Mouse (Mus musculus): ENCODE data around the gene Stx5a. TPM values are rescaled to one million over a fixed set of nuclear protein-coding genes. Genes with fewer than 3 reads are reported as not detected.

The Stx5a gene
- polyA plus RNA-seq, 1 experiment, result 118 TPM

- no peak for DNase-seq (ENCODE audit: low read depth)
Observed at GRCm38 (mm10) chr19:8745382-8745781, 4.2 kb downstream of the Stx5a start.

GRCm38 (mm10) chr19:8747368-8747767 is 6.2 kb downstream of the Stx5a start:
- DNase-seq (ENCODE audit: low read depth), result no peak

GRCm38 (mm10) chr19:8755652-8756051 is 14.4 kb downstream of the Stx5a start:
- DNase-seq (ENCODE audit: low read depth), result no peak

GRCm38 (mm10) chr19:8756635-8757387 is 15.6 kb downstream of the Stx5a start, which contains the start of gene Nxf1:
TSS of gene Nxf1 (plus strand) at chr19:8757073.
- no peak for DNase-seq (ENCODE audit: low read depth)

GRCm38 (mm10) chr19:8757471-8757998 is 16.3 kb downstream of the Stx5a start:
- DNase-seq (ENCODE audit: low read depth), result no peak

- DNase-seq (ENCODE audit: low read depth), result no peak
Observed at GRCm38 (mm10) chr19:8758899-8759298, 17.7 kb downstream of the Stx5a start.

GRCm38 (mm10) chr19:8760757-8761156 is 19.5 kb downstream of the Stx5a start:
- no peak for DNase-seq (ENCODE audit: low read depth)

- DNase-seq (ENCODE audit: low read depth), result no peak
Observed at GRCm38 (mm10) chr19:8763276-8763675, 22.1 kb downstream of the Stx5a start.

- DNase-seq (ENCODE audit: low read depth), result no peak
Observed at GRCm38 (mm10) chr19:8765562-8765961, 24.3 kb downstream of the Stx5a start.

- DNase-seq (ENCODE audit: low read depth), result no peak
Observed at GRCm38 (mm10) chr19:8770567-8771270, 29.5 kb downstream of the Stx5a start, which contains the start of gene Tmem223. TSS of gene Tmem223 (plus strand) at chr19:8770996.

GRCm38 (mm10) chr19:8772996-8773395 is 31.8 kb downstream of the Stx5a start:
- no peak for DNase-seq (ENCODE audit: low read depth)

- DNase-seq (ENCODE audit: low read depth), result no peak
Observed at GRCm38 (mm10) chr19:8773409-8773808, 32.2 kb downstream of the Stx5a start.

- no peak for DNase-seq (ENCODE audit: low read depth)
Observed at GRCm38 (mm10) chr19:8774086-8774835, 33.0 kb downstream of the Stx5a start, which contains the start of gene Tmem179b. TSS of gene Tmem179b (minus strand) at chr19:8774467.

- DNase-seq (ENCODE audit: low read depth), result no peak
Observed at GRCm38 (mm10) chr19:8774951-8775421, 33.8 kb downstream of the Stx5a start.

- peak; percentile 82 for DNase-seq (ENCODE audit: low read depth)
Observed at GRCm38 (mm10) chr19:8786008-8786781, 45.0 kb downstream of the Stx5a start, which contains the start of gene Taf6l. TSS of gene Taf6l (minus strand) at chr19:8786417.

GRCm38 (mm10) chr19:8788521-8788920 is 47.3 kb downstream of the Stx5a start:
- no peak for DNase-seq (ENCODE audit: low read depth)

- no peak for DNase-seq (ENCODE audit: low read depth)
Observed at GRCm38 (mm10) chr19:8789171-8789570, 48.0 kb downstream of the Stx5a start.

GRCm38 (mm10) chr19:8790171-8790570 is 49.0 kb downstream of the Stx5a start:
- DNase-seq (ENCODE audit: low read depth), result no peak

GRCm38 (mm10) chr19:8798264-8798946 is 57.2 kb downstream of the Stx5a start, which contains the start of gene Polr2g:
TSS of gene Polr2g (minus strand) at chr19:8798577.
- DNase-seq (ENCODE audit: low read depth), result peak; percentile 46

- no peak for DNase-seq (ENCODE audit: low read depth)
Observed at GRCm38 (mm10) chr19:8798947-8799315, 57.7 kb downstream of the Stx5a start.

Measured in gonadal fat pad, adult 2 months (tissue).